Mouse (Mus musculus) cerebellum, adult 2 months (tissue): ENCODE results near the gene Gm49354.

Experiments used
- CTCF ChIP-seq: fragments of 200-500 bp; IDR thresholded peaks from 2 replicates; pipeline ENCODE4 v1.5.1; 2011; ENCODE audit warnings: low read depth, mild to moderate bottlenecking, control low read depth, low read length, moderate library complexity, borderline replicate concordance; ENCODE audit not compliant: insufficient read depth
- POLR2A ChIP-seq: fragments of 200-500 bp; IDR thresholded peaks from 2 replicates; pipeline ENCODE4 v1.6.1; 2011; ENCODE audit warnings: low read length, control low read depth, borderline replicate concordance; ENCODE audit not compliant: insufficient read depth

GRCm38 (mm10) chr13:59762791-59763190, 19.3 kb downstream of the Gm49354 start:
- TF ChIP-seq CTCF: no peak
- no peak for TF ChIP-seq POLR2A
